Mouse (Mus musculus) layer of hippocampus, adult 9-11 months (tissue): ENCODE results near the gene Pank1.

ENCODE experiments used
- DNase-seq: peaks from one replicate; pipeline ENCODE4 v3.0.0; 2022

The Pank1 gene

DNA sequence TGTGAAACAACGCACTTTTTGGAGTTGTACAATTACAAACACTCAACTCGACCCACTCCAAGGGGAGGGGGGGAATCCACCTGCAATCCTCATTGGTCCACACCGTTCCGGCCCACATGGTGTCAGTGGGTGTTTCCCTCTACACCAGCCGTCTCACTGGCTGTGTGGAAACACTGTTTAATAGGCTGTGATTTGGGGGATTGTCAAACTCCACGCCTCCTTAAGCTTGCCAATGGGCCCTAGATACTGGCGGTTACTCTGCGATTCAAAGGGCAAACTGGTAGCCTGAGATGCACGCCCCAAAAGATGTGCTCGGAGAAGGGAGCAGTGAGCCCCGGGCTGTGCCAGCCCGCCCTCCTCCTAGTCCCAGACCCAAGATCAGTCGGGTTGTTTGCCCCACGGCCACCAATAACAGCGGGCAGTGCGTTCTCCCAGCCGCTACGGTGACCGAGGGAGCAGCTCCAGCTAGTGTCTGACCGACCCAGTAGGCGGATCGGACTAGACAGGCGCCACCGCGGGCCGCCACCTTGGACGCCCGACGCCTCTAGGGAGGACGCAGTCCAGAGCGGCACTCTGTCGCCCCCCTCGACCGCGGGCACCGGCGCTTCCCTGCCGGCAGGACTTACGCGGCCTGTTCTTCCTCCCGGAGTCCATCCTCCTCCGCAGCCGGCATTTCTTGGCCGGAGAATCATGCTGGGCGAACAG, 1.2 kb downstream of the Pank1 start:
- peak; percentile 94 for DNase-seq

DNA sequence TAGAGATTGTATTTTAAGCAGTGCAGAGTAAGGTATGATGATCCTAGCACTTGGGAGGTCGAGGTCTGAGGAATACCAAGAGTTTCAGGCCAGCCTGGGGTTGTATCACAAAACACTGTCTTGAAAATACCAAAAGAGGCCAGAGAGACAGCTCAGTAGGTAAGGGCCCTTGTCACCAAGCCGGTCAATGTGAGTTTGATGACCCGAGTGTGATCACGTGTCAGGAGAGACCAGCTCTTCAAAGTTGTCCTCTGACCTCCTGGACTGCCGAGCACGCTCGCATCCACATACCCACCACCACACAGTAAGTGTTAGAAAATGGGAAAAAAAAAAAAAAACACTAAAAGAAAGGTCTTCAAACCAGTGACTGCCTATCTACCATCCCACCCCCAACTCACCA, 2.6 kb downstream of the Pank1 start:
- no peak for DNase-seq

DNA sequence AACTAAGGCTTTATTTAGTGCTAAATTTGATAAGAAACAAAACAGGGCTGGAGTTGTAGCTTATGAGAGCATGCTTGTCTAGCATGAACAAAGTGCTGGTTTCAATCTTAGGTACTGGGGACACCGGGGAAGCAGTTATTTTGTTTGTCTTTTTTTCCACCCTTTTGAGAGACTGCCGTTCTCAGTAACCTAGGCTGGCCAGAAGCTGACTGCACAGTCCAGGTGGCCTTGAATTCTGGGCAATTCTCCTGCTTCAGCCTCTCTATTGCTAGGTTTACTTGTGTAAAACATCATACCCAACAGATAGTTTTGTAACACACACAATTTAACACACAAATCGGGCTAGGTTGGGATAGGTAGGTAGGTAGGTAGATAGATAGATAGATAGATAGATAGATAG, 9.9 kb downstream of the Pank1 start:
- DNase-seq, result no peak

DNA sequence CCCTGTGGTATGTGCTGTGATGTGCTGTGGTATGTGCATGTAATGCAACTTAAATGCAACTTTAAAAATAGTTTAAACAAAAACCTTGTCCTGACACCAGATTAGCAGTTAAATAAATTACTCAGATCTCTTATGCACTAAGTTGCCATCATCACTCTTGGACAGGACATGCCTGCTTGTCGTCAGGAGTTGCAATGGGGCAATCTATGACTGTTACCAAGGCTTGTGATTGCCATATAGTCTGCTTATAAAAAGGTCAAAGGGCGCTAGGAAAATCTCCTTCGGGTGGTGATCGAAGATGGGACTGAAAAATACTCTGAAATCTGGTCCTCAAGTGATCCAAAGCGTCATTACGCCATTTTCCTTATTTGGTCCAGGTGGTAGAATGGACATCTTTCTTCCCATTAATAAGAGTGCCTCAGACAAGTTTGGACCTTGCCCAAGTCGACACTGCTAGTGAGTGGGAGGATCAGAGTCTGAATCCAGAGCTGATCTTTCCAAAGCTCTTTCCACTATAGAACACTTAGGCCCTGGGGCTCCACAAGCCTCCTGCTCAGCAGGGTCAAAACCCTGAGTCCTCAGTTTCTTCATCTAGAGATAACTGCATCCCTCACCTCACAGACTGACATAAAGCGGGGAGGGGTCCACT, 11.0 kb downstream of the Pank1 start:
- DNase-seq, result no peak

DNA sequence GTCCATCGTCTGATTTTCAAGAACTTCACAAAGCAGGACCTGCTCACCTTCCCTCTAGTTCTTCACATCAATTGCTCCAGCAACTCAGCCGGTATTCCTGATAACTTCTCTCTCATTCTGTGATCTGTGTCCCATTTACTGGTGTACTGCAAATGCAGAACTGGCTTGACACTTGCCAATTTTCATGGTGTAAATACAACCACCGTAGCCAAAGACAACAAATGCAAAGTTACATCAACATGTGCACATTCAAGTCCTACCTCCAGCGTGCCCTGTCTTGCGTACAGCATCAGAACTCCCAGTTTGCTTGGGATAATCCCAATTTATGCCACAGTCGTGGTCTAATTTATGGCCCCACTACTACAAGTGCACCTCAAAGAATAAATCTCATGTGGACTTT, 15.5 kb downstream of the Pank1 start:
- DNase-seq, result no peak

DNA sequence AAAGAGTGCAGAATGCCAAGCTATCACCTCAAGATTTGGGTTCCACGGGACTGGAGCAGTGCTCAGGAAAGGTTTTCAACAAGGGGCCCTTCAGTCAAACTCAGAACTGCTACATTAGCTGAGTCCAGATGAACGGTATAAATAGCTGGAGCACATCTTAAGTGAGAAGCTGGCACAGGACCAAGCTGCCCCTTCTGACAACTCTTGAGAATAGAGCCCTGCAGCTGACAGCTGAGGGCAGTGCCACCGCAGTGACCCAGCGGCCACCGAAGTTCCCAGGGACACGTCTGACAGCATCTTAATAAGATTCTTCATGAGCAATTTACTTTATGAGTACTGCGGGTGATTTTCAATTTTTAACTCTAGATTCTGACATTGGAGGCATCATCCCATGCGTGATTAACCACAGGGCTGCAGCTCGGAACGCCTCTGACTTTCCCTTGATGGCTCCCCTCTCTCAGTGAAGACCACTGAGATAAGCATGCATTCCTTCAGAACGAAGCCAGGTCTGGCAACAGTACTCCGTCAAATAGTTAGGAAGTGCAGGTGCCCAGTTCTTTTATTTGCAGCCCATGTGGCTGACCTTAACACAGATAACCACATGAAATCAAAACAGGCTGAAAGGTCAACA, 23.1 kb downstream of the Pank1 start:
- no peak for DNase-seq

DNA sequence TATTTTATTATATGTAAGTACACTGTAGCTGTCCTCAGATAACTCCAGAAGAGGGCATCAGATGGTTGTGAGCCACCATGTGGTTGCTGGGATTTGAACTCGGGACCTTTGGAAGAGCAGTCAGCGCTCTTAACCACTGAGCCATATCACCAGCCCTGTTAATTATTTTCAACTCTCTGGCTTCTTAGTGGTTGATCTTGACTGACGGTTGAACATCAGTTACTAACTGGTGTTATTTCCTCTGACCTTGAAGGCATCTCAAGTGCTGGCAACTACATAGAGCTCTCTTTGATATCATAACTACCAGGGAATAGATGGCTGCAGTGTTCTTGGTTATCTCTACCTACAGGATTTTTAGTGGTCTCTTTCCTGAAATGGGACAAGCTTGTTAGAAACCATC, 28.1 kb downstream of the Pank1 start:
- no peak for DNase-seq

DNA sequence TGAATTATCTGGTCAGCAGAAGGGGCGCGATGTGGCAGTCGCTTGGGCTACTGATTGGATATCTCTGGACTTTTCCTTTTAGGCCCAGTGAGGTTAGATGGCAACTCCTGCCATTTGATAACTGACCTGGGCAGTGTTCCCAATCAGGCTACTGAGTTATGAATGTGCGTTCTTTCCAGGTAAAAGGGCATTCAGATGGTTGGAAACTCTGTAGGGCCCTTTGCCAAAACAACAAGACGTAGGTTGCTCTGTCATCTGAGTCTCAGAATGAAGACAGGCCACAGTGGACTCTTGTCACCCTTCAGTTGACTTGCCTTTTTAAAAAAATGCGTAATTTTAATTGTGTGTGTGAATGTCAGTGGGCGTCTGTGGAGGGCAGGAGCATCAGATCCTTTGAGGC, 29.8 kb downstream of the Pank1 start:
- no peak for DNase-seq

DNA sequence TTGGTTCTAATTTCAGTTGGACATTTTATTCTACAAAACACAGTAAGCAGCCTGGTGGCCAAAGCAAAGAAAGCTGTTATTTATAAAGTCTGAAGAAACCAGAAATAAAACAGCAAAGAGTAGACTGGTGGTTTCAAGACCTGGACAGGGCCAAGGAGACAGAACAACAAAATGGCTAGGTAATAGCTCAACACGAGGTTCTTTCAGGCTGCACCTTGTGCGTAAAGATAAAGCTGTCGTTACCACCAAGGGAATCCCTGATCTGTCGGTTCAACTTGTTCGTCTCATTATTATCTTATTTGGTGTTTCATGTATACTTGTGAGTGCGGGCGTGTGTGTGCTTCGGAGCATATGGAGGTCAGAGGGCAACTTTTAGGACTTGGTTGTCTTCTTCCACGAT, 31.1 kb downstream of the Pank1 start:
- DNase-seq, result no peak

DNA sequence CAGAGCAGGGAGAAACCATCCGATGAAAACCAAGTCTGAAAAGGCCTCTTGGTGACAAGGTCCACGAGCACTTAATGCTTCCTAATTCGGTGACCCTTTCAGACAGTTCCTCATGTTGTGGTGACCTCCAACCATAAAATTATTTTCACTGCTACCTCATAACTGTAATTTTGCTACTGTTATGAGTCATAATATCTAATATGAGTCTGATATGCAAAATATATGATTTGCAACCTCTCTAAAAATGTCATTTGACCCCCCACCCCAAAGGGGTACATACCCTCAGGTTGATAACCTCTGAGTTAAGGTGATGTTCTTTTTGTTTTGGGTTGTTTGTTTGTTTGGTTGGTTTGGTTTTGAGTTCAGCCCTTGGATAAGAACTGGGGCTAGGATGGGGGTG, 32.2 kb downstream of the Pank1 start:
- no peak for DNase-seq

DNA sequence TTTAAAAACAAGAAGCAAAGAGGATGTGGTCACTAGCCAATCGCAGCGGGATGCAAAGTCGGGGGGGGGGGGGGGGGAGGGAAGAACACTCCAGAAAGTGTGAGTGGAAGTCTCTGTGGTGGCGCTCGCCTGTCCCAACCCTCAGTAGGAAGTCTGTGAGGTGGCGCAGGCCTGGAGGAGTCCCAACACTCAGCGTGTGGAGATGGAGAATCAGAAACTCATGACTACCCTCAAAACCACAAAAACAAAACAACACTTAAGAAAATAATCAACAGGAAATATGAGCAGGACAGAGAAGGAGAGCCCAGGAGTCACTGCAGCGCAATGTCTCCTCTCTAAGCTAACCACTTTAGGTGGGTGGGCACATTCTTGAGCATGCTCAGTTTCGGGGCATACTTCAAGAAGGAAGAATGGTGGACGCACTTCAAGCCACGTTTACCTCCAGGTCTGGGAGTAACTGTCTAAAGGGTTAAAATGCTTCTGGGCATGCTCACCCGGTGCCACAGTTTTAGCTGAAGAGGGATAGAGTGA, 32.7 kb downstream of the Pank1 start:
- DNase-seq, result no peak

DNA sequence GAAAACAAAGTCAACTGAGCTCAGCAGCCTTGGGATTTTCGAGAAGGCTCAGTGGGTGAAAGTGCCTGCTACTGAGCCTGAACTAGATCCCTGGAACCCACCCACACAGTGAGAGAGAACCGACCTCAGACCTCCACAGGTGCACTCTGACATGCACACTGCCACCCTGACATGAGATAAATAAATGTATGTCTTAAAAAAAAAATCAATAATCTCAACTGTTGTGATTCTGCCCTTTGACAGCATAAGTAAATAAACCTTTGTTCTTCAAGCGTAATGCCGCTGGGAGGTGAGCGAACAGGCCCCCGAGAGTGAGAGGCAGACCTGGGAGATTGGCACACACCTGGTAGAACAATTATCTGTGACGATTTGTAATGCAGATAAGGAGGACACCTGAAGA, 33.2 kb downstream of the Pank1 start:
- no peak for DNase-seq

DNA sequence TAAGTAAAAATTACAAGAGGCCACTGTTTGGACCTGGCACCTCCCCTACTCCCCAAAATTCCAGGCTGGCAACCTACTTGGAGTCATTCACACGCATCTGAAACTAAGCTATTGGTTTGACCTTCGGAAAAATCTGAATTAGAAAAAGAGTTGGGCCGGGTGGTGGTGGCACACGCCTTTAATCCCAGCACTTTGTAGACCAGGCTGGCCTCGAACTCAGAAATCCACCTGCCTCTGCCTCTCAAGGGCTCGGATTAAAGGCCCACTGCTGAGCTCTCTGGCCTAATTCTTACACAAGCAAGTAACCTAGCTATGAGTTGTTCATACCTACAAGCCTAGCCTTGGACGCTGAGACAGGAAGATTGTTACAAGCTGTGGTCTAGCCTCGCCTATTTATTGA, 33.9 kb downstream of the Pank1 start:
- no peak for DNase-seq

DNA sequence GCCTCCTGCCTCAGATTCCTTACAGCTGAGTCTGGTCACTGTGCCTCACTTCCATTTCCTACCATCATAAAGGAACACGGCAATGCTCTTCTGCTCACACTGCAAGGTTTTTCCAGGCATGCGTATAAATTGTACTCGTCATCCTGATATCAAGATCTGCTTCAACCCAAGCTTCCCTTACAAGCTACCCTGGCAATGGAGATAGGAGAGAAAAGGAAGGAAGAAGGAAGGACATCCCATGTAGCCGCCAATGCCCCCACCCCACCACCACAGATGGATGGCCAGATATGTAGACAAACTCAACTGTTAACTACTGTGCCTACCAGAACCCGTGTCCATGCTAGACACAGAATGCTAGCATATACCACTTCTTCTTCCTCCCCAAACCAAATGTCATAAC, 34.5 kb downstream of the Pank1 start:
- DNase-seq, result no peak

DNA sequence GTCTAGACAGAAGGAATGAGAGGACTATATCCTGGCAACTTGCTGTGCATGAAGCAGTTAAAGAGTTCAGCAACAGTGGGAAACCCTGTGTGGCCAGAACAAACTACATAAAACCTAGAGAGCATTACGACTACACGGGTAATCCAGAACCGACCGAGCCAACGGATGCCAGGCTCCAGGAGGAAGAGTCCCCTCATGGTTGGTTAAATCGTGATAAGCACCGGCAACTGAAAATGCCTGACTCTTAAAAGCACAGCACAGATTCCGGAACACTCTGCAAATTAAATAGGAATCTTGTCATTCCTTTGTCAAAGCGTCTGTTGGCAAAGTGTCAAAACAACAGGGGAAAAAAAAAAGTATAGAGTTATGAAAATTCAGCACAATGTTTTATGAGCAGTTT, 35.2 kb downstream of the Pank1 start:
- DNase-seq, result no peak

DNA sequence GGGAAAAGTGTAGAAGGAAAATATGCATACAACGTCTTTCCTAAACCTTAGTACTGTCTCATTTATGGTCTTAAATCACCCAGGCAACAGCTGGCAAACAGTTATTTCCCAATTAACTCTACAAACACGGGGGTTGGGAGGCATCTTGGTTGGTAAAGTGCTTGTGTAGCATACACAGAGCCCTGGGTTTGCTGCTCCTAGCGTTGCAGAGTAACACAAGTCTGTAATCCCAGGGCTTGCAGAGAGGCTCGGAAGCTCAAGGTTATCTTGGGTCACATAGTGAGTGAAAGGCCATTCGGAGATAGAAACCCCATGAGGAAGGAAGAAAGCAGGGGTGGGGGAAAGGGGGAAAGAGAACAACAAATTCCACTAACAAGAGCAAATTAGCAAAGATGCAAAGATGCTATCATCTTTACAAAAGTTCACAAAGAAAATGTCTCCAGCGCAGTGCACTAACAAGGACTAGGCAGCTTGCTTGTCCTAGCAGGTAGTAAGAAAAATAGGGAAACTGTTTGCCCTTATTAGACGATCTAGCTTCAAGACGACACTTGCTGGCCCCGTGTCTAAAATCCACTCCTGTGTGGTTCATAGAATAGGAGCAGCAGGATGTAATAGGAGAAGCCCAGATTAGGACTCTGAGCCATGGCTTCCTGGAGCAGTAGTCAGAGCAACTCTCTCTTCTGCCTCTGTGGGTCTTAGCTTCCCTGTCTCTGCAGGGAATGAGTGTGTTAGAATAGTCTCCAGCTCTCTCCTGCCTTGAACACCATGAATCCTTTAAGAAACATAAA, 37.3 kb downstream of the Pank1 start:
- no peak for DNase-seq

DNA sequence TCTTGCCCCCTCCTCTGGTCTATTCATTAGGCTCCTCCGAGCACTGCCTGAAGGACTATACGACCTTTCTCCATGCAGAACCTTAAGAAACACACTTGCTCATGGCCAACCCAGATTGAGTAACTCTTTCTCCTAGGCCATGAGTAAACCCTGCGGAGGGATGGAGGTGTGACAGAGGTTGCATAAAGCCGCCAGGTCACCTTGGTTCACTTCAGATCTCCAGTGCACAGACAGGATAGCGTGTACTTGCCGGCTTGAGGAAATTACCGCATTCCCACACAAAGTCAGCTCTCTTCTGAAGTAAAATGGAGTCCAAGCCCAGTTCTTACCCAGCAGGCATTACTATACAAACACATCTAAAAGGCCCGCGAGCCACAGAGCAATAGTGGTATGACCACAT, 40.6 kb downstream of the Pank1 start:
- no peak for DNase-seq

DNA sequence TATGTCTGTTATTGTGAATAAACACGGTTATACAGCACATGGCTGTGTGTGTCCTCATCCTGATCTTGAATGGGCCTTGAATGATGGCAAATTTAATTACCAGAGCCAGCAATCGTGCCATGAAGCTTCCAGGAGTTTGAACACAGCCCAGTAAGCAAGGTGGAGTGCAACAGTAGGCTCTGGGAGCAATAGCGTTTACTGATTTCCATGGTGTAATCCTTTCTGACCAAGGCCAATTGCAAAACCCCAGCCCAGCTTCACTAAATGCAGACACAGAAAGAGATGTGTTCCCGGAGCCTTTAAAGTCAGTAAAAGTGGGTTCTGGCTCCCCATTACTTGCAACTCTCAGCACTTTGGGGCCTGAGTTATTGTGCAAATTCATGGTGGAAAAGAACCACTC, 47.6 kb downstream of the Pank1 start:
- DNase-seq, result no peak

DNA sequence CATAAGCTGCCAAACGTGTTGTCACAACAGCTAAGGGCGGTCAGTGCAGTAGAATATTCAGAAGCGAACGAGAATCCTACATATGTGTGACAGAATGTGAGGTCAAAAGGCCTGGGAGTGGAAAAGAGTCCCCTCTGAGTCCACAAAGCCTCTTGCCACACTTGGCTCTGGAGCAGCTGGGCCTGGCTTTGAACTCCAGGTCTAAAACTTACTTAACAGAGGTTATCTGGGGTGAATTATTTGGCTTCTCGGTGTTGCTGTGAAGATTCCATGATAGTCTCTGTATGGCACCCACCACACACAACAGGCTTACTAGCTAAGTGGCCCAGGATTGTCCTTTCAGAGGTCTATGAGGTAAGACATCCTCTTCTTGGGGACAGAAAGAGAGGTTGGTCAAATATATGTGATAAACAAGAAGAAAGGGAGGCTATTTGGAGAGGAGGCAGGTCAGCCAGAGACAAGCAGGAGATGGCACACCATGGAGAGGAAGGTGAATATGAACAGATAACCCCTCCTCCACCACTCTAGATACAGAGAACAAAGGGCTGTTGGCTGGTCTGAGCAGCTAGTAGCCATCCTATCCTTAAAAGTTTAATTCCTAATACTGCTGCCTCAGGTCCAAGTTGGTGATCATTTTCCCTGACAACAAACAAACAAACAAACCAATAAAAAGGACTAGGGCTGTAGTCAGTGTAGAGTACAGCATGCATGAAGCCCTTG, 51.2 kb downstream of the Pank1 start:
- DNase-seq, result no peak

DNA sequence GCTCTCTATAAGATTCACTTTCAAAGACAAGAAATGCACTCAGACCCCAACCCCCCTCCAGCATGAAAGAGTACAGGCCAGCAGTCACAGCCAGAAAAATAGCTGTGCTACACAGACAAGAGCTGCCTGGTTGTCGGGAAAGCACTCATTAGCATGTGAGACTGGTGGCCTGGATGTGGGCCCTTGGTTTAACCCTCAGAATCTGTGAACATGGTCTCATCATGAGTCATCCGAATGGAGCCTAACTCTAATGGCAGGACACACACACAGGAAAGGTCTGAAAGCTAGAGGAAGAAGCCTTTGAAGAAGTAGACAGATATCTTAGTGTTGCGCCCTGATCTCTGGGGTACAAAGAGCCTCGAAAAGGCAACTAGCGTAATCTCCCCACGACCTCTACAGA, 51.8 kb downstream of the Pank1 start:
- DNase-seq, result no peak

DNA sequence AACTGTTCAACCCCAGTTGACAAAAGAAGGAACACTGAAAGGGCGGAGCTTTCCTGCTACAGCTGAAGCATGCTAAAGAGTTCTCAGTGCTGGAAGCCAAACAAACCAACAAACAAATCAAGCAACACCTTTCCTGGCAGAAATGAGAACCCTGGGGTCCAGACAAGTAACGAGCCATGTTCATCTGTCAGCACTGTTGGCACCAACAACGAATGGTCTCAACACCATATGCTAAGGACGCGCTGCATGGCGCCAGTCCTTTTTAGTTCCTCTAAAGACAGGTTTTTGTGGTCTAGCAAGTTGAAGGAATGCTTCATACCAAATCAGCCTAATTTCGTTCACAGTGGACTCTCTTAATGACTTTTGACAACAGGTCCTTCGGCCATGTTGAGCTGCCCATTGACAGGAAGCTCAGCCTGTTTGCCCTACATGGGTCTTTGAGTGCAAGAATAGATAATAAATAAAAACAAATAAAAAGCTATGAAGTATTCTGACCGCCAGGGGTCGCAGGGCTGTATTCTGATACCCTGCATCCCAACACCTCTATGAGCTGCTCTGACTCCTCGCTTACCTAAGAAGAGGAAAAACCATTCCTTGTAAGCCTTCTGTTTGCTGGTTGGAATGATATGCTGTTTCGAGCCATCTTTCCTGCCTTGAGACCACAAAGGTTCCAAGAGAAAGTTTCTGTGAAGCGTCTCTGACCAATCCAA, 53.2 kb downstream of the Pank1 start:
- DNase-seq, result peak; percentile 10

DNA sequence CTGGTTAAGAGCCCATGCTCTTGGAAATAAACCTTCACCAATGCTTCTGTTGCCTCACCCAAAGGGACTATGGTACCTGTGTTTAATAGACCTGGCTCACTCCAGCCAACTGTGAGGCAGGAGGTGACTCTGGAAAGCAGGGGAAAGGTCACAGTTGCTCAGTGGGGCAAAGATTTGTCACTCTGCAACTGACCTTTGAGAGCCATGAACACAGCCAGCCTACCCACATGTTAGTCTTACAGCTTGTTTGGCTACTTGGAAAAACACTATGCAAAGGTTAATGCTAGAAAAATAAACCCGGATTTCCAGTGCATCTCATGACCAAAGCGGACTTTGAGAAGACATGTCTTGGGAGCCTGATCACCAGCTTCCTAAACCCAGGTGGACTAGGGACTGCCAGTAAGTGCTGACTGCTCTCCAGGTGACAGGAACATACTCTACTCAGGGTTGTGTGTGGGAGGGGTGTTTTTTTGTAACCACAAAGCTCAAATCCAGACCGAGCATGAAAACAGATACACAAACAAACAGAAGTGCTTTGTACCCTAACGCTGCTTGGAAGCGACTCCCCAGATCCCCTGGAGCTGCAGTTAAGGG, 59.6 kb downstream of the Pank1 start:
- DNase-seq, result no peak
